Mouse (Mus musculus): ENCODE results near the gene Cnih4. TPM values are rescaled to one million over a fixed set of nuclear protein-coding genes. Genes with fewer than 3 reads are reported as not detected.

Gene Cnih4
- 10 to 100 TPM; 71.6 to 91.0 TPM for polyA plus RNA-seq (2017; shearing (Covaris generic))

- ATAC-seq, result peak; percentile 86
Measured at GRCm38 (mm10) chr1:181143950-181144836, at the start of gene Cnih4, which contains the start of gene Nvl. Gene Cnih4 (plus strand): TSS chr1:181144693. Gene Nvl (minus strand): TSS chr1:181144204.

GRCm38 (mm10) chr1:181117112-181117511, 27.4 kb upstream of the Cnih4 start:
- no peak for ATAC-seq

GRCm38 (mm10) chr1:181124145-181124544, 20.3 kb upstream of the Cnih4 start:
- ATAC-seq, result no peak

GRCm38 (mm10) chr1:181125916-181126315, 18.6 kb upstream of the Cnih4 start:
- no peak for ATAC-seq

- no peak for ATAC-seq
Measured at GRCm38 (mm10) chr1:181126766-181127165, 17.7 kb upstream of the Cnih4 start.

- no peak for ATAC-seq
Measured at GRCm38 (mm10) chr1:181131915-181132314, 12.6 kb upstream of the Cnih4 start.

- peak; percentile 73 for ATAC-seq
Measured at GRCm38 (mm10) chr1:181138730-181139129, 5.8 kb upstream of the Cnih4 start.

- peak; percentile 34 for ATAC-seq
Measured at GRCm38 (mm10) chr1:181143609-181143949, 914 bp upstream of the Cnih4 start.

GRCm38 (mm10) chr1:181144966-181145365, 473 bp downstream of the Cnih4 start:
- ATAC-seq, result no peak

GRCm38 (mm10) chr1:181146187-181146586, 1.7 kb downstream of the Cnih4 start:
- no peak for ATAC-seq

- ATAC-seq, result no peak
Measured at GRCm38 (mm10) chr1:181148540-181148939, 4.0 kb downstream of the Cnih4 start.

- ATAC-seq, result no peak
Measured at GRCm38 (mm10) chr1:181149373-181150017, 5.0 kb downstream of the Cnih4 start.

GRCm38 (mm10) chr1:181150431-181150826, 5.9 kb downstream of the Cnih4 start:
- no peak for ATAC-seq

- ATAC-seq, result peak; percentile 81
Measured at GRCm38 (mm10) chr1:181150827-181151534, 6.5 kb downstream of the Cnih4 start.

GRCm38 (mm10) chr1:181151541-181151940, 7.0 kb downstream of the Cnih4 start:
- ATAC-seq, result peak; percentile 6

- no peak for ATAC-seq
Measured at GRCm38 (mm10) chr1:181167816-181168215, 23.3 kb downstream of the Cnih4 start.

GRCm38 (mm10) chr1:181168377-181168776, 23.9 kb downstream of the Cnih4 start:
- no peak for ATAC-seq

- ATAC-seq, result no peak
Measured at GRCm38 (mm10) chr1:181170210-181170609, 25.7 kb downstream of the Cnih4 start.

GRCm38 (mm10) chr1:181188925-181189324, 44.4 kb downstream of the Cnih4 start:
- ATAC-seq, result no peak

- ATAC-seq, result no peak
Measured at GRCm38 (mm10) chr1:181199446-181199845, 55.0 kb downstream of the Cnih4 start.

GRCm38 (mm10) chr1:181210147-181210546, 65.7 kb downstream of the Cnih4 start:
- ATAC-seq, result no peak

- no peak for ATAC-seq
Measured at GRCm38 (mm10) chr1:181210601-181211402, 66.3 kb downstream of the Cnih4 start.
